Mouse (Mus musculus): ENCODE measurements at regions not wholly inside any gene's neighbourhood (a gene's known extent, or its start where the extent isn't known, plus 50 kb on each side); places are given as distances from the start of the nearest gene placed in this dataset. TPM values are rescaled to one million over a fixed set of nuclear protein-coding genes. Genes with fewer than 3 reads are reported as not detected.

GRCm38 (mm10) chr15:87458932-87459331, 85.2 kb upstream of the Fam19a5 start:
- Histone ChIP-seq H3K27me3 (no peaks in the 10 kb centered on the region), H3K9ac (no peak overlapping the region), H3K27ac (no peak overlapping the region), H3K36me3 (no peaks in the 10 kb centered on the region), H3K9me3 (no peaks in the 10 kb centered on the region), H3K4me1 (no peaks in the 10 kb centered on the region), H3K4me2 (replicated peaks) (no peak overlapping the region), H3K4me3 (no peak overlapping the region)
- WGBS = 48% methylated on average over 1 of the region's 1 CpGs
- ATAC-seq (ENCODE audit: insufficient number of reproducible peaks, insufficient read depth, low FRiP score, low TSS enrichment) = no peak

DNA sequence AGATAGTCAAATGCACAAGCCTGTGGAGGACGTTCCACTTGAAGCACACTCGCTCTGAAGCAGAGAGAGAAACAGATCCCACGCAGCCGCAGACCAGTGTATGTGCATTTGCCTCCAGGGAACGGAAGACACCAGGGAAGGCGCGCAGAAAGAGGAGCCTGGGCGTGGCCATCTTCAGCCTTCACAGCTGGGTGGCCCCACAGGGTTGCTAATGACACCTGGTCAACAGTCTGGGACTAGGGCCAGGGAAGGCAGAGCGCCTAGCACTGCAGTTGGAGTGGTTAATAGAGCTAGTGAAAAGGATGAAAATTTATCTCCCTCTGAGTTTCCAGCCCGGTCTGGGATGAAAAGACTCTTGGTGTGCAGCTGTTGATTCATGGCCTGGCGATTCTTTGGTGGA, 67.9 kb upstream of the Fam19a5 start:
- Histone ChIP-seq H3K4me3 (no peak overlapping the region), H3K36me3 (no peaks in the 10 kb centered on the region), H3K9me3 (no peaks in the 10 kb centered on the region), H3K4me2 (replicated peaks) (no peak overlapping the region), H3K27ac (no peak overlapping the region), H3K4me1 (0 out of 2 replicates have a peak, but pooled peaks cover 3% of the 10 kb centered on the region), H3K27me3 (no peaks in the 10 kb centered on the region), H3K9ac (no peak overlapping the region)
- ATAC-seq (ENCODE audit: insufficient number of reproducible peaks, insufficient read depth, low FRiP score, low TSS enrichment) = no peak
- WGBS = 34% methylated on average over 11 of the region's 11 CpGs

DNA sequence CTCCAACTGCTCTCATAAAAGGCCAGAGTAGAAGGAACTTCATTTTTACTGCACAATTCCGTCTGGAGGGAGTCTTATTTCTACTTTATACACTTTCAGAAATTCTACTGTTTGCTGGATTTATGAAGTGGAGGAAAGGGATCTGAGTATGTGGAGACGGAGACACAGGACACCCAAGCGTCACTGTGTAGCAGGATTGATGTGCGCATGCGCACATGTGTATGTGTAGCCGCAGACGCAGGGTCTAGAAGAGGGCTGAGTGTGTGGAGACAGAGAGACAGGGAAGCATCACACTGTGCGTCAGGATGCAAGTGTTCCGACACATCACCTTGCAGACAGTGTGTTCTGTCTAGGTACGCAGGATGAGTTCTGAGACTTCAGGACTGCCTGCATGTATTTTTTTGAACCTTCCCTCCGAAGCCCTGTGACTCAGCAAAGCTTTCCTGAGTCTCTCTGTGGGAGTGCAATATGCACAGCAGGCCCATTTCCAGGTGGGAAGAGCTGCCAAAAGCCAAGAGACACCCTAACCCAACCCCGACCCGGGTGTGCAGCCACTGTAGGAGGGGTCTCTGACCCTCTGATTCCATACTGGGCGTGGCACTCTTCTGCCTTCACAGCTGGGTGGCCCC, 67.1 kb upstream of the Fam19a5 start:
- 85% methylated on average over 14 of the region's 14 CpGs for WGBS
- H3K4me2 ChIP-seq (replicated peaks) = no peak overlapping the region
- 0 out of 2 replicates have a peak, but pooled peaks cover 3% of the 10 kb centered on the region for H3K4me1 ChIP-seq
- H3K27me3 ChIP-seq = no peaks in the 10 kb centered on the region
- H3K4me3 ChIP-seq = no peak overlapping the region
- H3K9ac ChIP-seq = no peak overlapping the region
- H3K36me3 ChIP-seq = no peaks in the 10 kb centered on the region
- ATAC-seq (ENCODE audit: insufficient number of reproducible peaks, insufficient read depth, low FRiP score, low TSS enrichment) = no peak
- no peaks in the 10 kb centered on the region for H3K9me3 ChIP-seq
- H3K27ac ChIP-seq = no peak overlapping the region

DNA sequence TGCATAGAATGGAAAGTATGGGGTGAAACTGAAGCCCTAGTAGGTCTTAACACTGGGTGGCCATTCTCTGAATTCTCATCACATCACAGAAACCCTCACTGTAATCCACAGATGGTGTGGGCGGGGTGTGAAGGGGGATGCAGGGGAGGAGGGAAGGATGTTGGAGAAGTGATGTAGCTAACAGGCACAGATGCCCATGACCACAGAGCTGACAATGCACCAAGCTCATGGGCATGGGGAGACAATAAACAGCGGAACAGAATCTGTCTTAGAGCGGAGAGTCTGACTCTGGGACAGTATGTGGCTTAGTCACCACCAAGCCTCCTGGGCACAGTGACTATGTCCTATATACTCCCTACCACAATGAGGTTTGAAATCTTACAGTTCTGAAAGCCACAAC, 63.3 kb upstream of the Fam19a5 start:
- no peak for ATAC-seq (ENCODE audit: insufficient number of reproducible peaks, insufficient read depth, low FRiP score, low TSS enrichment)
- Histone ChIP-seq H3K27me3 (no peaks in the 10 kb centered on the region), H3K27ac (no peak overlapping the region), H3K9ac (no peak overlapping the region), H3K4me3 (no peak overlapping the region), H3K4me2 (replicated peaks) (no peak overlapping the region), H3K4me1 (0 out of 2 replicates have a peak, but pooled peaks cover 3% of the 10 kb centered on the region), H3K9me3 (no peaks in the 10 kb centered on the region), H3K36me3 (no peaks in the 10 kb centered on the region)
- 86% methylated on average over 3 of the region's 3 CpGs for WGBS

Small RNA genes lying in the stretch of these regions (microRNA-seq; reads per million reads assigned to microRNA genes)
- not detected for gene Gm23416
